Mouse (Mus musculus) mature B cell (primary cell): ENCODE measurements around the gene Abcf1.
"Not testable (repeated sequence)": the region's sequence is repeated elsewhere in the genome, so short reads cannot be mapped to it uniquely, and the experiment has no call there.

ENCODE experiments used
- in situ Hi-C: fragments of 300-500 bp; cut with MboI; formaldehyde crosslinking; loops from 2 replicates; pipeline ENCODE4 v1.14.3; 2019

Gene Abcf1

DNA sequence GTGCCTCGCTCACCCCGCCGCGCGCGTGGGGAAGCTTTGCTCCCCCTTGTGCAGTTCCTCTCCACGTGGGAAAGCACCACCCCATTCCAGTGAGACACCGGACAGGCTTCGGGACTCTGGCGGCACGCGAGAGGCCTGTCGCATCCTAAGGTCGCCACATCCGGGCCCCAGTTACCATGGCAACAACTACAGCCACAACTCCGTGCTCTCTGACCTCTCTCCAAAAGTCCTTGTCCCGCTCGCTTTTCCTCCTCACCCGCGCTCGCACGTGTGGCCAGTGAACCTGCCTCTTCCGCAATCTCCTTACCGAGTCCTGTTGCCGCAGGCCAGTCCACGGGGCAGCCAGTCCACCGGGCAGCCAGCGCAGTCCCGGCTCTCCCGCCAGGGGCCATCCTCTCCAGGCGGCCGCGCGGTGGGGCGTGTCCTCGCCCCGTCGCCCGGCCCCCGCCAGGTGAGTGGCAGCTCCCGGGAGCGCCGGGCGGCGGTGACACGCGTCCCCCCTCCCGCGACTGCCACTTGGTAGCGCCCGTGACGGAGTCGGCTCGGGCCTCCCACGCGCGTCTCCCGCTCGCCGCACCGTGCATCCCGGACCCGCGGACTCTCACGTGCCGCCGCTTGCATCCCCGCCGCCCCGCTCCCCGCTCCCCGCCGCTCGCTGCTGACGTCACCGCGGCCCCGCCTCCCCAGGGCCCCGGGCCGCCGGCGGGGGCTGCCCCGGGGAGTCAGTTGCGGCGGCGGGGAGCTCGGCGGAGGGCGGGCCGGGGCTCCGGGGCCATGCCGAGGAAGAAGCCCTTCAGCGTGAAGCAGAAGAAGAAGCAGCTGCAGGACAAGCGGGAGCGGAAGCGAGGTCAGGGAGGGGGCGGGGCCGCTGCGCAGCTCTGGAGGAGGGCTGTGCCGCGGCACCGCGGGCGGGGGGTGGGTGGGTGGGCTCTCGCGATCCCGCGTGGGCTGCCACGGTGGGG, 10.1 kb upstream of the Abcf1 start, which contains the start of the genes Gnl1 and Prr3:
Gnl1 (plus strand) TSS at position 451 of the 962 bp plus-strand sequence.
Prr3 (minus strand) TSS at position 836 of the 962 bp plus-strand sequence.
- in situ Hi-C loops: no loop called here

DNA sequence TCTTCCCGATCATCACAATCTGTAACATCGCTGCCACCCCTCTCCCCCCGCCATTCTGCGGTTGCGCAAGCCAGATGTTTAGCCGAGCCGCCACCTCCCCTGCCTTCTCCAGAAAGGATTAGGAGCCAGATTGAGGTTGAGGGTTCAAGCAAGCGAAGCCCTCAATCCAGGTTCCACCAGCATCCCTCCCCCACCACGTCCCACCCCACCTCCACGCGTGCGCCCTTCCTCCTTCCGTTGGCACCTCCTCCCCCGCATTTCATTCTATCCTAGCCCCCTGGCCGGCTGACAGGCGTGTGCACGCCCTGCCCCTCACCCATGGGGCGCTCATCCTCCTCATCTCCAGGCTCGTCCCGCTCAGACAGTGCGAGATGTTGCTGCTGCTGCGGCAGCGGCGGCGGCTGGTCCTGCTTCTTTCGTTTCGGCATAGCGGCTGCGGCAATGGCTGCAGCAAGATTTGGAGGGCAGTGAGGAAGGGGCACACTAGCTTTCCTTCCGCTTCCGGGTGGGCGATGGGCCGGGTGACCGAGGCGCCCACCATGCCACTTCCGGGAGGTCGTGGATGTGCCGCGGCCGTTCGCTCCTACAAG, 9.3 kb upstream of the Abcf1 start:
- in situ Hi-C loops: no loop called here

DNA sequence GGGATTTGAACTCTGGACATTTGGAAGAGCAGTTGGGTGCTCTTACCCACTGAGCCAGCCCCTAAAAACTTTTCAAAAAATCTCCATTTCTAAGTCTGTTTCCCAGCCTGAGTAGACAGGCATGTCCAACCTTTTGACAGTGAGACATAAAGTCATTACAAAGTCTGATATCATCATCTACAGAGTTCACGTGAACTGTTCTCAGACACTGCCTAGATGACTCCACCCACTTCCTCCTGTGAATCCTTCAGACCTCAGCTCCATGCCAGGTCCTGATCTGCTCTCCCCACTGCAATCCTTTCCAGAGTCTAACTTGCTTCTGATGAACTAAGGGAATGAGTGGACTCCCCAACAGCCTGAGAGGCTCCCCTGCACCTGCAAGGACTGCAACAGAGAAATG, 2.6 kb upstream of the Abcf1 start:
- in situ Hi-C loops: no loop called here

DNA sequence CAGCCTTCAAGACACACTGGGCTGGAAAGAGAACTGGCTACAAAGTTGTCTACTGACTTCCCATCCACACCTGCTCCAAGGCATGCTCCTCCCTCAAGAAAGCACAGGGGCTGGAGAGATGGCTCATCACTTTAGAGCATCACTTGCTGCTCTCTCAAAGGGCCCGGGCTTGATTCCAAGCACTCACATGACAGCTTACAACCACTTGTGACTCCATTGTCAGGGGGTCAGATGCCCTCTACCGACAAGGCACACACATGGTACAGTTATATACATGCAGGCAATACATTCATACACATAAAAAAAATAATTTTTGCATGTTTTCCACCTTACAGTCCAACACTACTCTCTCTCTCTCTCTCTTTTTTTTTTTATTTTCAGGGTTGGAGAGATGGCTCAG, 1.9 kb downstream of the Abcf1 start:
- in situ Hi-C loops: no loop called here

DNA sequence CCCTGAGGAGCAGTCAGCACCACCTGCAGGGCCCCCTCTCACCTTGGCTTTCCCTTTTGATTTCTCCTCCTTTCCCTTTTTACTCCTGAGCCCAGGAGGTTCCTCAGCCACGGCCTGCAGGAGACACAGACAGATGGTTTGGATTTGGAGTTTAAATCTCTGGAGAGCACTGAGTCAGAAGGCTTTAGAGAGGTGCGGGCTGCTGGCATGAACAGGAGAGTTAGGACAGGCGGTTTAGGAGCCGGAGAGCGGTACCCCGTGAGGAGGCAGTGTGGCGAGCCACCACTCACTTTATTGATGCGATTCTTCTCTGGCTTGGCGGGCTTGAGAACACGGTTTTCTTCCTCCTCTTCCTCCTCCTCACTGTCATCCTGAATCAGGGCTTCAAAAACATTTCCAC, 6.3 kb downstream of the Abcf1 start:
- in situ Hi-C loops: no loop called here

DNA sequence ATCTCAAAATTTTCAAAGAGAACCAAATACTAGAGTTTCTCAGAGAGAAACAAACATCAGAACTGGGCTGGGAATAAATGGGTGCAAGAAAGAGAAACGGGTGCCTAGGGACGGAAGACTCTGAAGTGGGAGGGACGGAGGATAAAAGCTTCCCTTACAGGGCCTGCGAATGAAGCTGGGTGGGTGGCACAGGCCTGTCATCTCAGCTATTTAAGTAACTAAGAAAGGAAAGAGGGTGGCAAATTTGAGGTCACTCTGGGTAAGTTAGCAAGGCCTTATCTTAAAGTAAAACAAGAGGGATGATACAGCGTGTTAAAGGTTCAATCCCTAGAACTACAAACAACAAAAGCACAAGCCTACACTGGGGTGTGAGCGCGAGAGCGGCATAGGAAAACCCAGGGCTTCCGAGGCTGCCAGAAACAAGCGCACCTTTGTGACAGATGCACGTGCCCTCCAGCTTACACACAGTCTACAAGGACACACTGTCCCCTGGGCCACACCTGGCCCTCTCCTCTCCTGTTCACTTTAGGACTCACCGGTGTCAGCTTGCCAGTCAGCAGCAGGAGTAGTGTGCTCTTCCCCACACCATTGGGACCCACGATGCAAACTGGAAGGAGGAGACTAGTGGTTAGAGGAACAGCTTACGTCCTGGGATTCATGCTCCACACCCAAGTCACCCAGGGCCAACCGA, 10.9 kb downstream of the Abcf1 start:
- in situ Hi-C loops: no loop called here

DNA sequence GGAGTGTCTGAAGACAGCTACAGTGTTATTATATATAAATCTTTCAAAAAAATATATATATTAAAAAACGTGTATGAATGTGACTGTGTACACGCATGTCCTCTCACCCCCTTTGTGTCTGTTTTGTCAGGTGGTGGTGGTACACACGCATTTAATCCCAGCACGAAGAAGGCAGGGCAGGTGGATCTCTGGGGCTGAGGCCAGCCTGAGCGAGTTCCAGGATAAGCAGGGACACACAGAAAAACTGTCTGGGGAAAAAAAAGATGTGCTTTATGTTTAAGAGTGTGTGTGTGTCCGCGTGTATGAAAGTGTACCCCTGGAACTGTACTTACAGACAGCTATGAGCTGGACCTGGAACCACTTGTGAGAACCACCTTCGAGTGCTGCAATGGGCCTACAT, 14.9 kb downstream of the Abcf1 start:
- in situ Hi-C loops: no loop called here

DNA sequence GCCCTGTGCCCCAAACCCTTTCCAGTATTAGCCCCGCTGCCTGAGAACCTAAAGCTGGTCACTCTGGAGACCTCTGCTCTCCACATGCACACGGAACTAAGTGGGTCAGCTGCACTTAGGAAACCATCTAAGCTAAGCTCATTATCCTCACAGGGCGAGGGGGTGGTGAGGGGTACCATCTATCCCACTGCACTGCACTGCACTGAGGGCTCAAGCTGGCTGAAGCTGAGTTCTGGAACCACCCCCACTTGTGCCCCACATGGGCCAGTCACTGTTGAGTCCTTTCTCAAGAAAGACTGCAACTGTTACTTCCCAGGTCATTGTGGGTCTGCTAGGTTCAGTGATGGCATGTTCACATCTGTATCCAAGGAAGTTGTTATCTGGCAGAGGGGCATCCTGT, 17.0 kb downstream of the Abcf1 start:
- in situ Hi-C loops: not testable (repeated sequence)

DNA sequence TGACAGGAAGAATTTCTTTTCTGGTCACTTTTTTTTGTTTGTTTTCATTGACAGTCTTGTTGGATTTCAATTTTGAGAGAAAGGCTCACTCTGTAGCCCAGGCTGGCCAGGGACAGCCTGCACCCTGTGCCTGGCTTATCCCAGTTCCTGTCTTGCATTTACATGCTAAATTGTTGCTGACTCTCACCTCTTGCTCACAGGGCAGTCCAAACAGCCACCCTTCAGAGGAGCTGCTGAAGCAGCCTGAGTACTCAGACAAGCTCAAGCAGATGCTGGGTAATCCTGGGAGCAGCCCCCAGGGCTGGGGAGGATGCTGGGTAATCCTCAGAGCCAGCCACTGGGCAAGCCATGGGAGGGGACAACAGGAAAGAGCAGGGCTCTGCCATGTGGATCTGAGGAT, 18.6 kb downstream of the Abcf1 start:
- in situ Hi-C loops: not testable (repeated sequence)

DNA sequence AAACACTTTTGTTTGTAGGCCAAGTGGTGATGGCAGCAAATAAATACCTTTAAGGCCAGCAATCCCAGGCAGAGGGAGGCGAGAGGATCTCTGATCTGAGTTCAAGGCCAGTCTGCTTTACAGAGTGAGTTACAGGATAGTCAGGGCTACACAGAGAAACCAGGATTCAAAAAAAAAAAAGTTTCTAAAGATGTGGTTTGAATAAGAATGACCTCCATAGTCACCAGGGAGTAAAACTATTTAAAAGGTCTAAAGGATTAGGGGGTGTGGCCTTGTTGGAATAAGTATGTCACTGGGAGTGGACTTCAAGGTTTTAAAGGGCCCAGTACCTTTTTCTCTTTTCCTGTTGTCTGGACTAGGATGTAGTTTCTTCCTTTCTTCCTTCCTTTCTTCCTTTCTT, 29.6 kb downstream of the Abcf1 start:
- in situ Hi-C loops: no loop called here

DNA sequence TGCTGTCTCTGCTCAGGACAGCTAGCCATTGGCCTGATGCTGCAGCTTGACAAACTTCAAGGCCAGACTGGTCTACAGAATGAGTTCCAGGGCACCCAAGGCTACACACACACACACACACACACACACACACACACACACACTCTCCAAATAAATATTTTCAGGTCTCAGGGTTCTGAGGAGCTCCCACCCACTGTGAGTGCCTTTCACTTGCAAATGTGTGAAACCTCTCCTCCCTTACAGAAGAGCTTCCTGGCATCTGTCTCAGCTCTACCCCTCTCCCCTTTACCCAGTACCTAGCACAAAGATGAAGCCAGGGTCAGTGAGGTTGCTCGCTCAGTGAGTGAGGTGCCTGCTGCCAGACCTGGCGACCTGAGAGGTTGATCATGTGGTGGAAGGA, 30.5 kb downstream of the Abcf1 start:
- in situ Hi-C loops: no loop called here

DNA sequence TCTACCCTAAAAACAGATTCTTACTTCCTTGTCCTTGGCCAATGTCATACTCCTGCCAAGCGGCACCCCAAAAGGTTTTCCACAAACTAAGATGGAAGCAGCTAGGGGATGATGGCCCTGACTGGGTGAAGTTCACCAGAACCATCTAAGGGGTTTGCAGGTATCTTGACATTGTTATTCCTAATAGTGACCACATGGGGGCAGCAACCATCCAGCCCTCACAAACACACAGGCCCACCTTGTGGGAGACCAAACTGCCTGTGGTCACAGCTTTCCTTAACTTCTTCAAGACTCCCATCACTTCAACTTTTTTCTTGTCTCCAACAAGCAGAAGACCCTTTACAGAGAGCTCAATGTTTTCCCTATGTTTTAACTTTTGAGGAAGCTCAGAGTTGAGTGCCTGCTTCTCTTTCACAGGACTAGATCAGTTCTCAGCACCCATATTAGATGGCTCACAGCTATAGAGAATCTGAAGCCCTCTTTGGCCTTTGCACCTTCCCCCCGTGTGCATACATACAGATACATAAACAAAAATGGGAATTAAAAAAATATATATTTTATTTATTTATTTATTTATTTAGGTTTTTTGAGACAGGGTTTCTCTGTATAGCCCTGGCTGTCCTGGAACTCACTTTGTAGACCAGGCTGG, 31.7 kb downstream of the Abcf1 start:
- in situ Hi-C loops: no loop called here

DNA sequence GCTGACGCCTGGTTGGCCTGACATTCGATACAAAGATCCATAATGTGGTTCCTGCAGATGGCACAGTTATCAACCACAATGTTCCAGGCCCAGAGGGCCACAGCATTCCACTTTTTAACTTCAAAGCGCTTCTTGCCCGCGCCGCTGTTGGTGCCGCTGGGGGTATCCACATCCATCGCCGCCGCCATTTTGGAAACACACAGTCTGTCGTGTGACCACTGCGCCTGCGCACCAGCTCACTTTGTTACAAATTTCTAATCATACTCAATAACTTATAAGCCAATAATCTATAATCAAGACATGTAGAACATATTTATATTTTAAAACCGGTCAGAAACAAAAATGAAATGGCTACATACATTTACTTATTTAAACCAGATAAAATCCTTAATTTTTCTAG, 33.8 kb downstream of the Abcf1 start:
- in situ Hi-C loops: not testable (repeated sequence)

DNA sequence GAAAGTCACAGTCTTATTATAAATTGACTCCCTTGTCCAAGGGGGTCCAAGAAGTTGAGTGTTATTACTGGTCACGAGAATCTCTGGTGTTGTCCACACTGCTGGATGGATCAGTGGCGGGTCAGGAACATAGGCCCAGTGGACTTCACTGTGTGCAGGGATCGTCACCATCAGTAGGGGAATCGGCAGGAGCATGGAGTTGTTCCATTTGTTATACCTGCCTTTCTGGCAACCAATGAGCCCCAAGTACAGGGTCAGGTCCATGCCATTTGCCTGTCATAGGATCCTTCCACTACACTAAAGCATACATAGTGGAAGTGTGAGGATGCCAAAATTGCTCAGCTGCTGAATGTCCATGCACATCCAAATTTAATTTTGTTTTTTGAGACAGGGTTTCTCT, 37.0 kb downstream of the Abcf1 start:
- in situ Hi-C loops: no loop called here

DNA sequence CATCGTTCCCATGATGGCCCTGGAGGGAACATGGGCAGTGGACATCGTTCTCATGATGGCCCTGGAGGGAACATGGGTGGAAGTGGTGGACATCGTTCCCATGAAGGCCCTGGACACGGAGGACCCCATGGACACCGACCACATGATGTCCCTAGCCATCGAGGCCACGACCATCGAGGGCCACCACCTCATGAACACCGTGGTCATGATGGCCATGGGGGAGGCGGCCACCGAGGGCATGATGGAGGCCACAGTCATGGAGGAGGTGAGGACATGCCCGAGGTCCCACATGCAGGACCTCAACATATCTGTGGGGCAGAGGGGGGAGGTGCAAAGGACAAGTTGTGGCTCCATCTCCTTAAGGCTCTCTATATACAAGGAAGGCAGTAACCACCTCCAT, 38.9 kb downstream of the Abcf1 start:
- in situ Hi-C loops: no loop called here

DNA sequence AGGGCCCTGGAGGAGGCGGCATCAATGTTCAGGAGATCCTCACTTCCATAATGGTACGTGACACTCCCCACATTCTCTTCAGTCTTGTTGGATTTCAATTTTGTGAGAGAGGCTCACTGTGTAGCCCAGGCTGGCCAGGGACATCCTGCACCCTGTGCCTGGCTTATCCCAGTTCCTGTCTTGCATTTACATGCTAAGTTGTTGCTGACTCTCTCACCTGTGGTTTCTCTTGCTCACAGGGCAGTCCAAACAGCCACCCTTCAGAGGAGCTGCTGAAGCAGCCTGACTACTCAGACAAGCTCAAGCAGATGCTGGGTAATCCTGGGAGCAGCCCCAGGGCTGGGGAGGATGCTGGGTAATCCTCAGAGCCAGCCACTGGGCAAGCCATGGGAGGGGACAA, 40.0 kb downstream of the Abcf1 start:
- in situ Hi-C loops: no loop called here

DNA sequence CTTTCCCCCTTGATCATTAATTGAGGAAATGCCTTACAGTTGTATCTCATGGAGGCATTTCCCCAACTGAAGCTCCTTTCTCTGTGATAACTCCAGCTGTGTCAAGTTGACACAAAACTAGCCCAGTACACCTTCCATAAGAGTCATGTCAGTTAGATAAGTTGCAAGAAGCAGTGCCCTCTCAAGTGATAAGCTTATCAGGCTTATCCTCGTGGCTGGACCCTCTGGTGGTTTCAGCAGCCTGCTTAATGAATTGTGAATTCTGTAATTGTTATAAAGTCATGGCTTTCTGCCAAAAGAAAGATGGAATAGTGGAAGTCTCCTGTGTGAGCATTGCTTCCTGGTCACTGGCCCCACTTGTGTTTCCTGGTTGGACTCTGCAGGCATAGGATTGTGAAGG, 42.1 kb downstream of the Abcf1 start:
- in situ Hi-C loops: no loop called here

DNA sequence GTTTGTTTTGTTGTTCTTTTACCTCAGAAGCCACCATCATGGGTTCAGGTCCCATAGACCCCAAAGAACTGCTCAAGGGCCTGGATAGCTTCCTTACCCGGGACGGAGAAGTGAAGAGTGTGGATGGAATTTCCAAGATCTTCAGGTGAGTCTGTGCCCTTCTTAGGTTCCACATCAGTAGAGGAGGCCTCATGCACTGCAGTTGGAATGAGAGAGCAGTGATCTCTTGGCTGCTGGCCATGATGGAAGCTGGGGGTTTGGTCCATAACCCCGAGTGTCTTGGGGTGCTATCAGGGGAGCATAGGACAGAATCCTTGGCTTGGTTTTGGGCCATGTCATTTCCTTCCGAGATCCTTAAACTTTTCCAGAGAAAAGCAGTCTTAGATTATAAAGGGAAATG, 46.3 kb downstream of the Abcf1 start:
- in situ Hi-C loops: no loop called here

DNA sequence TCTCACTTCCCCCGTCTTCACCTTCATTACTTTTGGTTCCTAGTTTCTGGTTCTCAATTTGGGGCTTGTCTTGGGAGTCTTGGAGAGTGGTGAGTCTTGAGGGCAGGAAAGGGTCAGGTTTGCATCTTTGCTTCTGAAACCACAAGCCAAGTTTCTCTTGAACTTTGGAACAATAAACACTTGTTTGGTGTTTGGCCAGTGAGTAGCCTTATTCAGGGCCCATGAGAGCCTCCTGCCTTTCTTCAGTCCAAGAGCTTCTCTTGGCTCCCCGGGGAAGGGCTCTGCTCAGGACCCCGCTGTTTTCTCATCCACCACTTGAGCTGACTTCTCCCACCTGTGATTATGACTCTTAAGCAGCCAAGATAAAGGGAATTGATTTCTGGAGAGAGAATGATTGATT, 47.0 kb downstream of the Abcf1 start:
- in situ Hi-C loops: no loop called here

DNA sequence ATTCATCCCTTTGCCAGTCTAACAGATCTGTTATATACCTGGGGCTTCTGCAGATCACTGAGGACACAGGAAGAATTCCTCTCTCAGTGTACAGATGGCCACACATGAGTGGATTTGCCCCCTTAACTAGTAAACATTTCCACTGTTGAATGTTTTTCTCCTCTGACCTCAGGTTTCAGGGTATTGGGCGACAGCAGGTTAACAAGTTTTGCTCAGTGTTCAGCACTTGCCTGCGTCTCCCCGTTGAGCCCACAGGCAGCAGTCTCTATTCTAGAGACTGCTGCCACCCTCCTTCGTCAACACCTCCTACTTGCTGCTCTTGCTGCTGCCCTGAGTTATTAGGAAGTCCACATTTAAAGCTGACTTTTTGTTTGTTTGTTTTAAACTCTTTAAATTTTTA, 47.9 kb downstream of the Abcf1 start:
- in situ Hi-C loops: no loop called here

DNA sequence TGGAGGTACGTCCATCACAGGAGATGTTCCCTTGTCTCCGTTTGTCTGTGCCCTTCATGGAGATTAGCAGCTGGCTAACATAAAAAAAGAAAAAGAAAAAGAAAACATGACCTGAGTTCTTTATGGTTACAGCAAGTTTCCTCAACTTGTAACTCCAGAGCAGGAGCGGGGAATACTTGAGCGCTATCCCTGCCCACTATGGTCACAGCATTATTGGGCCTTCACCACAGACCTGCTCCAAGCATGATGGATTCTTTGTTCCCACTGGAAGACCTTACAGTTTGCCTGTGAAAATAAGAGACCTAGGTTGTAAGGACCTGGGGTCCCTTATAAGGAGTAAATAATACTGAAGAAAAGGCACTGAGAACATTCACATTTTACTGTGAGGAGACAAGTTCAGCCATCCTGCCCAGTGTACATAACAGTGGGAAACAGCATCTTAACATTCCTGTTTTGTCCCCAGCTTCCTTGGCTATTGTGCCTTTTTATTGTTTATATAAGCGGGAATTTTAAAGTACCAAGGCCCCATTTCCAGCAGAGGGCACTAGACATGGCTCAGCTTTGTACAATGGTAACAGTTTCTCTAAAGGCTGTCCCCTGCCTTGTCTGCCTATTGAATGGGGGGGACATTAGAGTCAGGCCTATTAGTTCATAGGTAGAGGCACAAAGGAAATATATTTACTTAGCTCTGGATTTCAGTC, 48.5 kb downstream of the Abcf1 start:
- in situ Hi-C loops: no loop called here

DNA sequence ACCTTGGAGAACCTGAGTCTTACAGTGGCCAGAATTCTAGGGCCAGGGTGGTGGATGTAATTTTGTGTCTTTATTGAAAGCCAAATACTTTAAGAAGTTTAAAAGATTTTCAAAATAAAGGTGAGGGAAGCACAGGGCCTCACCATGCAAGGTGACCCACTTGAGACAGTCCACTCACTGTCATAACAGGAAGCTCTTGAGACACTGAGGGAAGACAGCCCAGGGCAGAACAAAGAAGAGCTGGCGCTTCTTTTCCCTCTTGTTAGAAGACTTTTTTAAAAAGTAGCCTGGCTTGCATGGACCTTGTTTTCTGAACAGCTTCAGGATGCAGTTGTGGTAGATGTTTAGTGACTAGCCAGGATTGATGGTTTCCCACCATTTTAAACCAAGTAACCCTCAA, 49.2 kb downstream of the Abcf1 start:
- in situ Hi-C loops: no loop called here
